Mouse (Mus musculus): Measurements from ENCODE around the gene Wfdc17. TPM values are rescaled to one million over a fixed set of nuclear protein-coding genes. Genes with fewer than 3 reads are reported as not detected.
A peak's percentile ranks its signal among the peaks of the same experiment; 100 is the strongest.

Wfdc17 gene
- polyA plus RNA-seq, 1 experiment from 2014 or later = 0.76 TPM

DNA sequence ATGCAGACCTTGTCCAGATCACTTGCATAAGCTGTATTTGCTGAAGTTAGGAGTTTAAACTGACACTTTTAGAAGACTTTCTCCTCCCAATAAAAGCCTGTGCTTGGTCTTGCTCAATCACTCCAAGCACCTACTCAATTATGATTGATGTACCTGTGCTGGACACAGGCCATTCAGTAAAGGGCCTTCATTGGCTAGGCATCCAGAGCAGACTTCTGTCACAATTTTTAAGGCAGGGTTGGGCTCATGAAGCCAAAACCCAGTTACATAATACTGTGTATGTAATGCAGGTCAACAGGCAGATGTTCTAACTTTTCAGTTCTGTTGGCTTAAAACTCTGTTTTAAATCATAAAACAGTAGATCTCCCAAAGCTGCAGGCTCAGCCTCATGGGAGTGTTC is 17.0 kb downstream of the Wfdc17 start:
- no peak for TF ChIP-seq CTCF (IDR thresholded peaks at IDR 0.05; ENCODE audit: low read depth)
- Histone ChIP-seq H3K4me1 (ENCODE audit: insufficient read depth) (no peaks in the 10 kb centered on the region), H3K9me3 (ENCODE audit: low read depth, low read length) (no peaks in the 10 kb centered on the region), H3K27ac (ENCODE audit: low read depth) (no peak overlapping the region), H3K36me3 (ENCODE audit: insufficient read depth) (no peaks in the 10 kb centered on the region), H3K27me3 (ENCODE audit: insufficient read depth, low read length) (no peaks in the 10 kb centered on the region), H3K4me3 (ENCODE audit: low read depth, low read length) (no peak overlapping the region), H3K9ac (no peak overlapping the region), H3K4me2 (no peak overlapping the region)
- DNase-seq (no peak), ATAC-seq (ENCODE audit: insufficient read depth) (no peak)

- Histone ChIP-seq H3K27me3 (ENCODE audit: insufficient read depth, low read length) (no peaks in the 10 kb centered on the region), H3K4me2 (no peak overlapping the region), H3K9ac (no peak overlapping the region), H3K9me3 (ENCODE audit: low read depth, low read length) (no peaks in the 10 kb centered on the region), H3K4me3 (ENCODE audit: low read depth, low read length) (no peak overlapping the region), H3K27ac (ENCODE audit: low read depth) (no peak overlapping the region), H3K4me1 (ENCODE audit: insufficient read depth) (no peaks in the 10 kb centered on the region), H3K36me3 (ENCODE audit: insufficient read depth) (no peaks in the 10 kb centered on the region)
- DNase-seq (peak; percentile 23), ATAC-seq (ENCODE audit: insufficient read depth) (no peak)
- TF ChIP-seq CTCF (IDR thresholded peaks at IDR 0.05; ENCODE audit: low read depth) = peak; percentile 46
- whole genome bisulfite sequencing = 59% methylated on average over 3 of the region's 3 CpGs
Measured at GRCm38 (mm10) chr11:83728757-83729432, 25.1 kb downstream of the Wfdc17 start.

DNA sequence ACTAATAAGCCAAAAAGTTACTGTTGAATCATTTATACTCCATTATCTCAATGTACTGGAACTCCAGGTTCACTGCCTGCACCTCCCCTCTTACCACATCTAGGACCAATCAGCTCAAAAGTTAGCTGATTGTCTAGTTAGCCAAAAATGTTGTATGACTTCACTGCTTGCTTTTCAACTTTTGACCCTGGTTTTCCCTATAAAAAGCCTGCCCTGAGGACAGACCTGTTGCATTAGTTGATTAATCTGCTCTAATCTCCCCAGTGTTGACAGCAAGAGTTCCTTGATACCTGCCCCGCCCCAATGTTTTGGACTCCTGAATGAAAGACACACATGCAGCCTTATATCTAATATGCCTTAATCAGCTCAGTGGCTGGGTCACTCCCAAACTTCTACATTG is 27.3 kb downstream of the Wfdc17 start:
- no peak for ATAC-seq (ENCODE audit: insufficient read depth)
- H3K9me3 ChIP-seq (ENCODE audit: low read depth, low read length) = no peaks in the 10 kb centered on the region
- no peak for TF ChIP-seq CTCF (IDR thresholded peaks at IDR 0.05; ENCODE audit: low read depth)
- H3K27ac ChIP-seq (ENCODE audit: low read depth) = no peak overlapping the region
- DNase-seq = no peak
- no peaks in the 10 kb centered on the region for H3K4me1 ChIP-seq (ENCODE audit: insufficient read depth)
- H3K4me3 ChIP-seq (ENCODE audit: low read depth, low read length) = no peak overlapping the region
- H3K27me3 ChIP-seq (ENCODE audit: insufficient read depth, low read length) = no peaks in the 10 kb centered on the region
- no peak overlapping the region for H3K4me2 ChIP-seq
- no peak overlapping the region for H3K9ac ChIP-seq
- no peaks in the 10 kb centered on the region for H3K36me3 ChIP-seq (ENCODE audit: insufficient read depth)
- 81% methylated on average over 1 of the region's 1 CpGs for WGBS

DNA sequence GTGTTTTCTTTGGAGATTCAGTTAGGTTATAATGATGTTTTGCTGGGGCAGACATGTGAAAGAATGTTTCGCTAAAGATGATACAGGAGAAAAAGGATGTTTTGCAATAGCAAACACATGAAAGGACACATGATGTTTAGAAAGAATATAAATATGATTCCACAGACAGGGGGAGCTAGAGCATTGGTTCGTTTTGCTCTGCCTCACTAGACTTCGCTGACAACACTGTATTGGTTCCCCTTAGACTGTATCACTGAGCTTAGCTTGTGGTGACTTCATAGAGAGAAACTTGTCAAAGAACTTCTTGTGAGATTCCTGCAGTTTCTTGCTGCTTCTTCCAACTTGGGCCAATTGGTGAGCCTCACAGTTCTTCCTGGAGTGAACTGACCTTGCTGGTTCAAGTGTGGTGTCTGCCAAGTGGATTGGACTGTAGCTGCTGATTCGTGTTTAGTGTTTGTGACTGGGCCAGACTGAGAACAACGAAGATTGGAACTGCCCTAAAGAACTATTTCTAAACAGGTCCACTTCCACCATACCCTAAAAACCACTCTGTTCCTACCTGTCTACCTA is 29.4 kb downstream of the Wfdc17 start:
- Histone ChIP-seq H3K27me3 (ENCODE audit: insufficient read depth, low read length) (no peaks in the 10 kb centered on the region), H3K36me3 (ENCODE audit: insufficient read depth) (no peaks in the 10 kb centered on the region), H3K4me1 (ENCODE audit: insufficient read depth) (no peaks in the 10 kb centered on the region), H3K9ac (no peak overlapping the region), H3K27ac (ENCODE audit: low read depth) (no peak overlapping the region), H3K4me2 (no peak overlapping the region), H3K9me3 (ENCODE audit: low read depth, low read length) (no peaks in the 10 kb centered on the region), H3K4me3 (ENCODE audit: low read depth, low read length) (no peak overlapping the region)
- WGBS = 77% methylated on average over 5 of the region's 5 CpGs
- 0 out of 2 replicates have a peak, but pooled peaks have one; percentile 15 for TF ChIP-seq CTCF (IDR thresholded peaks at IDR 0.05; ENCODE audit: low read depth)
- no peak for ATAC-seq (ENCODE audit: insufficient read depth)
- DNase-seq = peak; percentile 10

DNA sequence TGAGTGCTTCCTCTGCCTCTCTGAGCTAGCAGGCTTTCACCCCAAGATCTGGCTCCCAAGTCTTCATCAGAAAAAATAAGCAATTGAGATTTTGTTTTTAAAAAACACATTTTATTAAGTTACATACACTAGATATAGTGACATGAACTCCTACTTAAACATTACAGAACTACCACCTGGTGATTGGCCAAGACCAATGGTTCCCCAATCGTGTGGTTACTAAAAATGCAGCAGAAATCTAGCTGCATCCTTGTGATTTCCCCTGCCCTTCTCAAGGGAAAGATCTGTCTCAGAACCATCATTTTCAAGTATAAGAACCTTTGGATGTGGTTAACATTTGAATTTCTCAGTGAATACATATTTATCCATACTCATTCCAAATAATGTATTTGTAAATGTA is 30.4 kb downstream of the Wfdc17 start:
- H3K4me2 ChIP-seq = no peak overlapping the region

GRCm38 (mm10) chr11:83735881-83736280 is 32.1 kb downstream of the Wfdc17 start:
- Histone ChIP-seq H3K9ac (no peak overlapping the region), H3K36me3 (ENCODE audit: insufficient read depth) (no peaks in the 10 kb centered on the region), H3K9me3 (ENCODE audit: low read depth, low read length) (no peaks in the 10 kb centered on the region), H3K27me3 (ENCODE audit: insufficient read depth, low read length) (no peaks in the 10 kb centered on the region), H3K4me2 (no peak overlapping the region), H3K4me3 (ENCODE audit: low read depth, low read length) (no peak overlapping the region), H3K4me1 (ENCODE audit: insufficient read depth) (no peaks in the 10 kb centered on the region; the same call in 1 of the 2 replicates), H3K27ac (ENCODE audit: low read depth) (no peak overlapping the region)
- DNase-seq = no peak
- 58% methylated on average over 2 of the region's 2 CpGs for WGBS
- no peak for TF ChIP-seq CTCF (IDR thresholded peaks at IDR 0.05; ENCODE audit: low read depth)
- no peak for ATAC-seq (ENCODE audit: insufficient read depth)

More for the DNA sequence above, 30.4 kb downstream of the Wfdc17 start:
- WGBS = 80% methylated on average over 1 of the region's 1 CpGs
- no peak overlapping the region for H3K9ac ChIP-seq
- no peaks in the 10 kb centered on the region for H3K9me3 ChIP-seq (ENCODE audit: low read depth, low read length)
- H3K27me3 ChIP-seq (ENCODE audit: insufficient read depth, low read length) = no peaks in the 10 kb centered on the region
- H3K4me1 ChIP-seq (ENCODE audit: insufficient read depth) = no peaks in the 10 kb centered on the region
- no peak for DNase-seq
- no peak overlapping the region for H3K4me3 ChIP-seq (ENCODE audit: low read depth, low read length)
- H3K27ac ChIP-seq (ENCODE audit: low read depth) = no peak overlapping the region
- no peaks in the 10 kb centered on the region for H3K36me3 ChIP-seq (ENCODE audit: insufficient read depth)
- TF ChIP-seq CTCF (IDR thresholded peaks at IDR 0.05; ENCODE audit: low read depth) = no peak
- ATAC-seq (ENCODE audit: insufficient read depth) = no peak

DNA sequence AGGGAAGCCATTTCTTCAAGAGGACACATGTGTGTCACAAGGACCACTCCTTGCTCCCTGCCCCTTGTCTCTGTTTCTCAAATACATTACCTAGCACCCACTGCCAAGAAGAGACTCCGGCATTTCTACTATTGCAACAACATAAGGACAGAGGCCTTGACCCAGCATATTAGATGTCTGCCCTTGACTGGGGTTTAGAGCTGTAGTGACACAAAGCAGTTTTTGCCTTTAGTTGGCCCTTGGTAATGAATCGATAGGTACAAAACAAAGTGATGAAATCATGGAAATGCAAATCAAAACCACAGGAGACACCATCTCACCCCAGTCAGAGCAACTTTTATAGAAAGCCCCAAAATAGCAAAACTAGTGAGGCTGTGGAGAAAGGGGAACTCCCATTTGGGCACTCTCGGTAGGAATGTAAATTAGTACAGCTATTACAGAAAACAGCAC is 33.3 kb downstream of the Wfdc17 start:
- no peak overlapping the region for H3K4me2 ChIP-seq
- no peak overlapping the region for H3K4me3 ChIP-seq (ENCODE audit: low read depth, low read length)
- no peak overlapping the region for H3K27ac ChIP-seq (ENCODE audit: low read depth)
- TF ChIP-seq CTCF (IDR thresholded peaks at IDR 0.05; ENCODE audit: low read depth) = no peak
- DNase-seq (no peak), ATAC-seq (ENCODE audit: insufficient read depth) (no peak)
- no peak overlapping the region for H3K9ac ChIP-seq
- H3K4me1 ChIP-seq (ENCODE audit: insufficient read depth) = no peaks in the 10 kb centered on the region; the same call in 1 of the 2 replicates
- no peaks in the 10 kb centered on the region for H3K36me3 ChIP-seq (ENCODE audit: insufficient read depth)
- WGBS = 78% methylated on average over 3 of the region's 3 CpGs
- H3K9me3 ChIP-seq (ENCODE audit: low read depth, low read length) = no peaks in the 10 kb centered on the region
- no peaks in the 10 kb centered on the region for H3K27me3 ChIP-seq (ENCODE audit: insufficient read depth, low read length)
